Mouse (Mus musculus) ES-E14 (cell line): Measurements from ENCODE around the gene Vrk1.

Source experiments
- CHD2 ChIP-seq: IDR thresholded peaks from 2 replicates; pipeline ENCODE4 v1.6.1; 2014; ENCODE audit warnings: mild to moderate bottlenecking, low read depth, low read length, inconsistent platforms
- HCFC1 ChIP-seq: IDR thresholded peaks from 2 replicates; pipeline ENCODE4 v1.6.1; 2012; ENCODE audit warnings: low read length, inconsistent platforms, borderline replicate concordance; ENCODE audit not compliant: insufficient read depth
- MAFK ChIP-seq: IDR thresholded peaks from 2 replicates; pipeline ENCODE4 v1.6.1; 2014; ENCODE audit warnings: mild to moderate bottlenecking, low read depth, low read length, inconsistent platforms; ENCODE audit not compliant: insufficient read depth
- ZC3H11A ChIP-seq: IDR thresholded peaks from 2 replicates; pipeline ENCODE4 v1.6.1; 2012; ENCODE audit warnings: low read depth, mild to moderate bottlenecking, inconsistent platforms, low read length, borderline replicate concordance
- ZNF384 ChIP-seq: IDR thresholded peaks from 2 replicates; pipeline ENCODE4 v1.6.1; 2012; ENCODE audit warnings: low read depth, low read length, inconsistent platforms

- TF ChIP-seq ZC3H11A (no peak), CHD2 (no peak), ZNF384 (no peak), HCFC1 (no peak), MAFK (no peak)
Measured at GRCm38 (mm10) chr12:106070434-106071155, 60.6 kb downstream of the Vrk1 start.
